Mouse (Mus musculus) heart, adult 2 months (tissue): ENCODE results near the gene Fam117a. TPM values are rescaled to one million over a fixed set of nuclear protein-coding genes. Genes with fewer than 3 reads are reported as not detected.

ENCODE experiments used
- DNase-seq, 2 experiments: peaks; one replicate each; pipeline ENCODE4 v3.0.0; 2021
- H3K27ac ChIP-seq: fragments of 200-600 bp; 2 replicates; pipeline ENCODE4 v1.8.1; 2022
- H3K27me3 ChIP-seq: fragments of 200-500 bp; 2 replicates; pipeline ENCODE4 v1.6.1; 2012; ENCODE audit warnings: mild to moderate bottlenecking, low read length, inconsistent platforms, mixed read lengths; ENCODE audit not compliant: control insufficient read depth, insufficient read depth
- H3K36me3 ChIP-seq: fragments of 200-500 bp; 2 replicates; pipeline ENCODE4 v1.6.1; 2012; ENCODE audit warnings: low read length, inconsistent platforms; ENCODE audit not compliant: control insufficient read depth, insufficient read depth
- H3K4me1 ChIP-seq: fragments of 200-500 bp; 2 replicates; pipeline ENCODE4 v1.6.1; 2011; ENCODE audit warnings: low read length; ENCODE audit not compliant: control insufficient read depth, insufficient read depth
- H3K4me3 ChIP-seq: fragments of 200-600 bp; 2 replicates; pipeline ENCODE4 v1.8.1; 2022
- H3K79me2 ChIP-seq: fragments of 200-500 bp; replicated peaks from 2 replicates; pipeline ENCODE4 v1.6.1; 2012; ENCODE audit warnings: mild to moderate bottlenecking, inconsistent platforms, low read length, moderate library complexity, mixed read lengths; ENCODE audit not compliant: control insufficient read depth, insufficient read depth
- H3K9ac ChIP-seq: fragments of 200-500 bp; 2 replicates; pipeline ENCODE4 v1.6.1; 2012; ENCODE audit warnings: low read depth, mild to moderate bottlenecking, control low read depth, inconsistent platforms, low read length, mixed read lengths
- CTCF ChIP-seq: fragments of 200-600 bp; IDR thresholded peaks from 2 replicates; pipeline ENCODE4 v1.8.1; 2022; ENCODE audit warnings: antibody characterized with exemption, mild to moderate bottlenecking, moderate library complexity
- EP300 ChIP-seq: fragments of 200-500 bp; IDR thresholded peaks from 2 replicates; pipeline ENCODE4 v1.6.1; 2011; ENCODE audit warnings: low read depth, low read length, control low read depth; ENCODE audit not compliant: insufficient read depth
- POLR2A ChIP-seq: fragments of 200-500 bp; IDR thresholded peaks from 2 replicates; pipeline ENCODE4 v1.6.1; 2011; ENCODE audit warnings: mild to moderate bottlenecking, low read depth, low read length, control low read depth; ENCODE audit not compliant: insufficient read depth
- WGBS: fragments of 180-500 bp; shearing (Covaris S2); methylation state at CpG from one replicate; pipeline ENCODE4 v1.1.7; 2018; 5-methylcytosine and 5-hydroxymethylcytosine counted together
- intact Hi-C: fragments of 180-260 bp; cut with DNase I; formaldehyde crosslinking; loops from one replicate; pipeline ENCODE4 v1.15.1; 2025
- polyA plus RNA-seq: library from polyadenylated mRNA; depleted of rRNA; stranded (reverse); fragments of >200 nt; gene quantifications from 2 replicates; pipeline ENCODE4 v1.2.3, GENCODE M21; 2012
- total RNA-seq, 2 experiments: library from RNA; stranded (reverse); gene quantifications; 2 replicates each; pipeline ENCODE4 v1.2.3; 2021

Gene Fam117a
- total and polyA plus RNA-seq, 3 experiments: 8.6 to 19.0 (median 10.0) TPM

DNA sequence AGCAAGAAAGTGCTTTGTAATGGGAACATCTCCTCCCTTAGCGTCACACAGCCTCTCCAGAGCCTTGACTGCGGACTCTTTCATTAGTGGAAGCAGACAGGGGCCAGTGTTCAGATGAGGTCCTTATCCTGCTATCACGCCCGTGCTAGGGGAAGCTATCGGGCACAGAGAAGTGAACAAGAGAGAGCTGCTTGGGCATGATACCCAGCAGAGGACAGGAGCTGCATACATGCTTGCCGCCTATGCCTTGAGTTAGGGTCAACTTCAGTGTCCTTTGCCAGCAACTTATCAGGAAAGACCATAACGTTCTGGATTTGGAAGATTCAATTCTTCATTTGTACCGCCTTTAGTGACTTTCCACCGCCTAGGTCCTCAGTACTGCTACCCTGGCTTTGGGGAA lies 3.0 kb upstream of the Fam117a start:
- WGBS: 89% methylated on average over 9 of the region's 9 CpGs
- H3K36me3 ChIP-seq: no peaks in the 10 kb centered on the region; the same call in 1 of the 2 replicates
- no peak for DNase-seq

GRCm38 (mm10) chr11:95334448-95335060 lies 2.3 kb upstream of the Fam117a start:
- Histone ChIP-seq H3K4me1 (peaks cover 5% of the 10 kb centered on the region), H3K4me3 (no peak overlapping the region), H3K79me2 (no peaks in the 10 kb centered on the region), H3K27ac (no peak overlapping the region), H3K27me3 (no peaks in the 10 kb centered on the region), H3K36me3 (no peaks in the 10 kb centered on the region; the same call in 1 of the 2 replicates), H3K9ac (no peak overlapping the region)
- TF ChIP-seq EP300: no peak
- no peak for TF ChIP-seq POLR2A
- no peak for TF ChIP-seq CTCF
- no peak for DNase-seq
- WGBS: 42% methylated on average over 5 of the region's 5 CpGs
- intact Hi-C loops: loop anchor here (5.0 kb wide), 1 partner anchor 48 kb away; the partner anchor contains the start of gene Slc35b1

More for the DNA sequence above, 3.0 kb upstream of the Fam117a start:
- no peak overlapping the region for H3K27ac ChIP-seq
- no peaks in the 10 kb centered on the region for H3K27me3 ChIP-seq
- H3K4me3 ChIP-seq: no peak overlapping the region
- intact Hi-C loops: no loop called here
- no peak for TF ChIP-seq CTCF
- TF ChIP-seq POLR2A: no peak
- TF ChIP-seq EP300: no peak
- H3K9ac ChIP-seq: no peak overlapping the region
- H3K4me1 ChIP-seq: peaks cover 5% of the 10 kb centered on the region
- H3K79me2 ChIP-seq: no peaks in the 10 kb centered on the region

GRCm38 (mm10) chr11:95337129-95337813 lies 453 bp downstream of the Fam117a start:
- Histone ChIP-seq H3K4me3 (peak overlapping the region; percentile 90), H3K79me2 (no peaks in the 10 kb centered on the region), H3K9ac (peak overlapping the region; percentile 67), H3K27ac (peak overlapping the region; percentile 79), H3K4me1 (peaks cover 5% of the 10 kb centered on the region), H3K27me3 (no peaks in the 10 kb centered on the region), H3K36me3 (no peaks in the 10 kb centered on the region; the same call in 1 of the 2 replicates)
- TF ChIP-seq CTCF (no peak), POLR2A (no peak), EP300 (no peak)
- intact Hi-C loops: loop anchor here (2.0 to 5.0 kb wide), 2 partner anchors 26 to 45 kb away; partner anchors contain the start of genes Kat7 and Slc35b1
- WGBS: 1% methylated on average over 48 of the region's 50 CpGs
- peak; percentile 70 to 81 for DNase-seq

- H3K4me1 ChIP-seq: peaks cover 5% of the 10 kb centered on the region
- H3K79me2 ChIP-seq: no peaks in the 10 kb centered on the region
- peak overlapping the region; percentile 79 for H3K27ac ChIP-seq
- no peak for TF ChIP-seq CTCF
- no peak for TF ChIP-seq POLR2A
- TF ChIP-seq EP300: no peak
- peak overlapping the region; percentile 52; the same call in 1 of the 2 replicates for H3K9ac ChIP-seq
- H3K27me3 ChIP-seq: no peaks in the 10 kb centered on the region
- intact Hi-C loops: loop anchor here (2.0 to 5.0 kb wide), 2 partner anchors 27 to 44 kb away; partner anchors contain the start of genes Kat7 and Slc35b1
- H3K36me3 ChIP-seq: no peaks in the 10 kb centered on the region; the same call in 1 of the 2 replicates
- no peak for DNase-seq
- H3K4me3 ChIP-seq: peak overlapping the region; percentile 90; the same call in 1 of the 2 replicates
- 38% methylated on average over 9 of the region's 9 CpGs for WGBS
Observed at GRCm38 (mm10) chr11:95337846-95338342, 1.1 kb downstream of the Fam117a start.

- WGBS: 42% methylated on average over 14 of the region's 14 CpGs
- Histone ChIP-seq H3K36me3 (no peaks in the 10 kb centered on the region; the same call in 1 of the 2 replicates), H3K27ac (peak overlapping the region; percentile 12; the same call in 1 of the 2 replicates), H3K79me2 (no peaks in the 10 kb centered on the region), H3K4me3 (no peak overlapping the region), H3K4me1 (peaks cover 5% of the 10 kb centered on the region), H3K27me3 (no peaks in the 10 kb centered on the region), H3K9ac (no peak overlapping the region)
- TF ChIP-seq EP300 (no peak), POLR2A (no peak), CTCF (no peak)
- intact Hi-C loops: loop anchor here (5.0 kb wide), 1 partner anchor 43 kb away; the partner anchor contains the start of gene Slc35b1
- DNase-seq: no peak
Observed at GRCm38 (mm10) chr11:95339471-95340021, 2.7 kb downstream of the Fam117a start.
